Mouse (Mus musculus): ENCODE data around the gene Ttc9c.

Gene Ttc9c

DNA sequence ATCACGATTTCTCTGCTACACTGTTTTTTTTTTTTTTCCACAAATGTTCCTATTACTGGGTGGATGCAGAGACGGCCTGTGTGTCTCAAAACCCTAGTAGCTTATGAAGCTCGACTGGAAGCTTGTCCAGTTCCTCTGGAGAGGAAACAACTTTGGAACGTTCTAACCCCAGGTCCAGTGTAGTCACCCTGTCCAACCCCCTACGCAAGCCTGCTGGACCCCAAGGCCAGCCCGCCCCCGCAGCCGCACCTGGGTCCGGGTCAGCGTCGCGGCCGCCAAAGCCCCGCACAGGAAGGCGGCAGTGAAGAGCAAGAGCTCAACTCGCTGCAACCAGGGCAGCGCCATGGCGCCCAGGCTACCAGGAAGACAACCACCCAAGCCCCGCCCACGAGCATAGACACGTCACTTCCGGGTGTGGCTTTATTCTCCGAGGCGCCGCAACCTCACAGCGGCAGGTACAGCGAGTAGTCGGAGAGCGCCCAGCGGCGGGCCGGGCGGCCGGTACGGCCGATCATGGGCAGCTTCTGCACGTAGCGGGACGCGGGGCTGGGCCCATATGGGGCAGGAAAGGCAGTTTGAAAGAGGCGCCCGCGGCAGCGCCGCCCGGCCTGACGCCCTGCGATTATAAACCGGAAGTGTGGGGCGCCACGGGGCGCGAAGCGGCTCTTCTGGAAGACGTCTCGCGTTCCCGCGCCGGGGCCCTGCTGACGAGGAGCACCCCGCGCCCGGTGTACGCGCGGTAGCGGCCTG lies 44.9 kb downstream of the Ttc9c start, which contains the start of gene Tmem179b:
TSS of gene Tmem179b (minus strand) at position 382 of the 750 bp plus-strand sequence.
- peak; percentile 71 for DNase-seq (ENCODE audit: low read depth)

- no peak for DNase-seq (ENCODE audit: low read depth)
Observed at GRCm38 (mm10) chr19:8773409-8773808, 45.7 kb downstream of the Ttc9c start.

DNA sequence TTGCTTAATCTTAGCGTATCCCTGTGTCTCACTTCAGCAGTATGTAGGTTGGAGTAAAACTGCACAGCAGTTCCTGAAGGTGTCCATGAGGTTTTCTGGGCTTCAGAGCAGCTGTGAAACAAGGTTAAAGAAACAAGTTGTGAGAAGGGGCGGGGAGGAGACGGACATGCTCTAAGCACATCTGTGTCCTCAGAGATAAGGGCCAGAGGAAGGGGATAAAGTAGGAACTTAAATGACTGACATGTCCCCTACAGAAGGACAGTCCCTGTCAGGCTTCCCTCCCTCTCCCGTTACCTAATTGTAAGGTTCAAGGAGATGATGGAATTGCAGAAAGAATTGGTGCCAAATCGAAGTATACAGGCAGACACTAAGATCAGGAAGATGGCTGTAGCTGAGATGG lies 46.1 kb downstream of the Ttc9c start:
- DNase-seq (ENCODE audit: low read depth) = no peak

GRCm38 (mm10) chr19:8770567-8771270 lies 48.4 kb downstream of the Ttc9c start, which contains the start of gene Tmem223:
TSS of gene Tmem223 (plus strand) at chr19:8770996.
- DNase-seq (ENCODE audit: low read depth) = no peak

- DNase-seq (ENCODE audit: low read depth) = no peak
Observed at GRCm38 (mm10) chr19:8765562-8765961, 53.6 kb downstream of the Ttc9c start.

- no peak for DNase-seq (ENCODE audit: low read depth)
Observed at GRCm38 (mm10) chr19:8763276-8763675, 55.9 kb downstream of the Ttc9c start.

DNA sequence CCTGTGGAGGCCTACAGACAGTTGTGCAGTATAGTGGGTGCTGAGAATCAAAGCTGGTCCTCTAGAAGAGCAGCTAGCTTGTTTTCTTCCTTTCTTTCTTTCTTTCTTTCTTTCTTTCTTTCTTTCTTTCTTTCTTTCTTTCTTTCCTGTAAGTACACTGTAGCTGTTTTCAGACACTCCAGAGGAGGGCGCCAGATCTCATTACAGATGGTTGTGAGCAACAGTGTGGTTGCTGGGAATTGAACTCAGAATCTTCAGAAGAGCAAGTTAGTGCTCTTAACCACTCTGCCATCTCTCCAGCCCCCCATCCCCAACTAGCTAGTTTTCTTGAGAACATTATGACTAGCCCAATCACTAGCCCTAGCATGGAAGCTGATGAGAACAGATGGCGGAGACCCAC lies 58.4 kb downstream of the Ttc9c start:
- DNase-seq (ENCODE audit: low read depth) = no peak

All from fibroblast of lung, adult 2 months (primary cell).